Mouse (Mus musculus) erythroid progenitor cell, adult 5-6 weeks (primary cell): ENCODE measurements around the gene Selp. TPM values are rescaled to one million over a fixed set of nuclear protein-coding genes. Genes with fewer than 3 reads are reported as not detected.

ENCODE experiments used
- ATAC-seq: replicated peaks from 2 replicates; pipeline ENCODE4 v1.8.0; 2016; ENCODE audit warnings: moderate number of reproducible peaks, mild to moderate bottlenecking, moderate TSS enrichment, inconsistent platforms; ENCODE audit not compliant: poor library complexity, low FRiP score, severe bottlenecking
- total RNA-seq, 2 experiments: library from RNA; stranded (forward) in 1 of 2; stranded (reverse) in 1 of 2; fragments of 150-400 nt in 1 of 2; fragments of 186-747, 209-891 nt in 1 of 2; gene quantifications; 2 replicates each; pipeline versions ENCODE4 v1.2.3 to v1.2.4; 2015 to 2017; ENCODE audit warnings: low replicate concordance in 2 of 2

Selp gene
- total RNA-seq (2015; ENCODE audit: low replicate concordance) (not detected in 2 replicates), total RNA-seq (2017; ENCODE audit: low replicate concordance) (not detected in 2 replicates)

GRCm38 (mm10) chr1:164114947-164115493 is at the start of gene Selp:
Selp (plus strand) TSS chr1:164115264.
- no peak for ATAC-seq

GRCm38 (mm10) chr1:164069261-164069660 is 45.8 kb upstream of the Selp start:
- ATAC-seq: no peak

- no peak for ATAC-seq
Measured at GRCm38 (mm10) chr1:164070461-164070860, 44.6 kb upstream of the Selp start.

DNA sequence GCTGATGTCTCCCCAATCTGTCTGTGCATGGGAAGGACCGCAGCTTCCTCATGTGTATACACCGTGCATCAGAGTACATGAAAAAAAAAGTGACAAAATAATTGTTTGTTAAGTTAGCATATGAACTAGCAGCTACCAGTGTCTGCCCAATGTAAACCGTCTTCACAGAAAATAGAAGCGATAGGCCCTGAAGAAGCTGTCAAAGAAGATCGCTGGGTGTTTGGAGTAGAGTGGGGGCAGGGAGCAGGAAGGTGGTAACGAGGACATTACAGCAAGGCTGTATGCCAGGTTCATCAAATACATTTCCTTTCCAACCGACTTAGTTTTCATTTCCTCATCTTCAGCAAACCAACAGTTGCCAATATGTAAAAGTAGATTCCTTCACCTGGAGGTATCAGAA is 44.0 kb upstream of the Selp start:
- no peak for ATAC-seq

GRCm38 (mm10) chr1:164072001-164072400 is 43.1 kb upstream of the Selp start:
- ATAC-seq: no peak

DNA sequence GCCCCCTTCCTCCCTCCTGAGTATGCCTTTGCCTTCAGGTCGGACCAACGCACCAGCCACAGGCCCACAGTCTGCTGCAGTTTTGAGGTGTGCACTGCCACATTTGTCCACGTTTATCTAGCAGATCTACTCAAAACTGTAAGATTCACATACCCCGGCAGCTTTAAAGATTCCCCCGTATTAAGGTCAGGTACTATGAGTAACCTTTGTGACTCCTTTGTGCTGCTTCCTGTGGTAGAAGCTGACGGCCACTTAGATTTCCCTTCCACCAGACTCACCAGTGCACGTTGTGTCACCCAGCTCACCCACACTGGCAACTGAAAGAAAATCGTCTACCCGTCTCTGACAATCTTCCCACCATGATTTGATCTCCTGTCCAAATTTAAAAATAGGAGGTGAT is 42.0 kb upstream of the Selp start:
- no peak for ATAC-seq

- no peak for ATAC-seq
Measured at GRCm38 (mm10) chr1:164073803-164074202, 41.3 kb upstream of the Selp start.

- no peak for ATAC-seq
Measured at GRCm38 (mm10) chr1:164074606-164075140, 40.4 kb upstream of the Selp start.

- no peak for ATAC-seq
Measured at GRCm38 (mm10) chr1:164075416-164075815, 39.6 kb upstream of the Selp start.

DNA sequence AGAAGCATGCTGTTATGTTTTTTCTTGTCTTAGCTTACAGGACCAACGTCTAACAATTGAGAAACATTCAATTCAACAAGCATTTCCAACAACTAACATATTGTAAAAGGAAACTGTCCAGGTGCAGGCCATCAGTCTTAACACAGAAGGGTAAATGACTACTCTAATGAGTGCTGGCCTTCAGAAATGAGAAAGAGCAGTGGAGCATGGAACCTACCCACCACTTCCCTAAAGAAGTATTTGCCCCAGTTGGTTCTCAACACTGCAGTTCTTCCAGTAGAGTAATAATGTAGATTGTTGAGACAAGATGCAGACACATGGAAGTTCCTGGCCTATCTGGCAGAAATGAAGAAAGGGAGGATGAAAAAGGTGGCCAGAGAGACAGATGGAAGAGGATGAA is 38.6 kb upstream of the Selp start:
- no peak for ATAC-seq

GRCm38 (mm10) chr1:164077031-164077430 is 38.0 kb upstream of the Selp start:
- no peak for ATAC-seq

- ATAC-seq: no peak
Measured at GRCm38 (mm10) chr1:164078323-164078741, 36.7 kb upstream of the Selp start.

DNA sequence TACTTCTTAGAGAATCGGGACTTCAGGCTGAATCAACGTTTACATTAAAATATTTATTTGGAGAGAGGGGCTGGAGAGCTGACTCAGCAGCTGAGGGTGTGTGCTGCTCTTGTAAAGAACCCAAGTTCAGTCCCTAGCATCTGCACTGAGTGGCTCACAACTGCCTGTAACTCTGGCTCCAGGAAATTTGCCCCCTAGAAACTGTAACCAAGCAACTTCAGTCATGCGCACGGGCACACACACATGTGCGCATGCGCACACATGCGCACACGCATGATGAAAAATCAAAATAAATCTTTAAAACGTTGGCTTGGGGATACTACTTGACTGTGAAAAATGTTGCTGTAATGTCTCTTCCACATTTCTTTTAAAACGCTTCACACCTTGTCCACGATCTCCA is 36.0 kb upstream of the Selp start:
- no peak for ATAC-seq

DNA sequence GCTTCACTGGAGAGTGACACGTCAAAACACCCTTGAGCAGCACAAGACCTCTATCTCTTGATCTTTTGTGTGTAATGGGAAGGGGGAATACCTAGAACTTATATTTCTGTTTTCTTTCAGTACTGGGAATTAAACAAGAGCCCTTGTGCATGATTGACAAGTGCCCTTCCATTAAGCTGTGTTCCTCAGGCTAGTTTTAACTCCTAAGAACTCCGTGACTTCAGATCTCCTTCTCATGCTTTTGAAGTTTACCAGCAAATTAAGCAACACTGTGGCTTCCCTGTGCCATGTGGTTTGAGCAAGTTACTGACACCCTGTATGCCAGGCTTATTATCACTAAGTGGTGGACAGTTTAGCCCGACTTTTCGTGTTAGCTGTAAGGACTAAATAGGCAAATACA is 32.0 kb upstream of the Selp start:
- no peak for ATAC-seq

GRCm38 (mm10) chr1:164086797-164087196 is 28.3 kb upstream of the Selp start:
- no peak for ATAC-seq

DNA sequence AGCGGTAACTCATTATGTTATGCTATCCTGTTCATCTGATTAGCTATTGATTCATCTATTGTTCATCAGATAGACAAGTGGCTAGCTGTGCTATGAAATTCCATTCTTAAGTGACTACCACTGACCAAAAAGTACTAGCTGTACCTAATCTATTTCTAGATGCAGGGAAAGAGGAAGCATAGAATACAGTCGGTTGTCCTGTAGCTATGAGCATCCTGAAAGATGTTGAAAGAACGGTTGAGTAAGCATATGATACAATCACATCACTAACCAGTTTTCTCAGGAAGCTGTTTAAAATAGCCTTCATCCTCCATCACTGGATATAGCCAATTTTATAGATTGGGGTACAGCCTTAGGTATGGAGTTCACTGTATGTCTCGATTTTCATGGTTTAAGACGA is 27.2 kb upstream of the Selp start:
- no peak for ATAC-seq

DNA sequence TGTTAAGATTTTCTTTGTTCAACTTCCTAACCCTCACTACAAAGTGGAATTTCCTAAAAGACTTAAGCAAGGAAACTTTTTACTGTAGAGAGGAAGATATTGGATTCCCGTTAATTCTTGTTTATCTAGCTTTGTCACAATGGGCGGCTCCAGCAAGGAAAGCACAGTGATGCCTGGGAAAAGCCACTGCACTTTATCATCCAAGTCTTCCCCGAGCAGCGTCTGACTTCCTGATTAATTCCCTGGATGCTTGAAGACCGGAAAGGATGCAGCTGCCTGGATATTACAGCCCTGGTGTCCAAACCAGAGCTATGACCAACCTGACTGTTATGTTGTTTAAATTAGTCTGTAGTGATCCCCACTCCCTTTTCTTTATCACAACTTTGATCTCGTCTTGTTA is 18.3 kb upstream of the Selp start:
- no peak for ATAC-seq

GRCm38 (mm10) chr1:164097911-164098310 is 17.2 kb upstream of the Selp start:
- no peak for ATAC-seq

GRCm38 (mm10) chr1:164098372-164098771 is 16.7 kb upstream of the Selp start:
- ATAC-seq: no peak

GRCm38 (mm10) chr1:164109763-164110162 is 5.3 kb upstream of the Selp start:
- ATAC-seq: no peak

DNA sequence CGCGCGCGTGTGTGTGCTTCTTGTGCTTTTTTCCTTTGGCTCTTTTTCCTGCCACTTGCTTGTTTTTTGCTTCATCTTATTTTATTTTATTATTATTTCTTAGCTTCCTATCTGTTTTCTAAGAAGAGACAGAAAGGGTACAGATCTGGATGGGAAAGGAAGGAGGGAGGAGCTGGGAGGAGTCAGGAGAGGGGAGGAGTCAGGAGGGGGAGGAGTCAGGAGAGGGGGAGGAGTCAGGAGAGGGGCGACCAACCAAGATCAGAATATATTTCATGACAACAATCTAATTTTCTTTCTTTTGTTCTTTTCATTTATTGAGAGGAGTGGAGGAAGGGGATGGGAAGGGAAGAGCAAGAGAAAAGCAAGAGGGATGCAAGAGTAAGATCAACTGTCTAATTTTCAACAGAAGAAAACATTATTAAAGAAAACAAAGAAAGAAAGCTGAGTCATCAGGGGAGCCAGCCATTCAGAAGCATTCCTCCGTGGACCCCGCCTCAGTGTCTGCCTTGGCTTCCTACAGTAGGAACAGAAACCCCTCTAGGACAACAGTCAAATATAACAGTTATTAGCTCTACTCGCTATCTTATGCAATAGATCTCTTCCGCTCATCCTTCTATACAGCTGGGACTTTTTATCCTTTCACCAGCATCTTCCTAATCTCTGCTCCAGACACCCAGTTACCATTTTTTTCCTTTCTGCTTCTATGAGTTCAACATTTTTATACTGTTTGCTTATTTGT is 4.3 kb upstream of the Selp start:
- ATAC-seq: no peak
